Mouse (Mus musculus) CH12.LX (cell line): ENCODE results near the gene Irgc1.

Experiments
- BHLHE40 ChIP-seq: IDR thresholded peaks from 2 replicates; pipeline ENCODE4 v1.6.1; 2011; ENCODE audit warnings: mild to moderate bottlenecking, low read depth, low read length, improper control_type of control experiment
- CTCF ChIP-seq, 2 experiments: IDR thresholded peaks in 1 of 2; conservative IDR thresholded peaks in 1 of 2; 2 replicates each; pipeline ENCODE4 v1.5.1; 2011 to 2012; ENCODE audit warnings: low read depth in 2 of 2, low read length in 2 of 2, improper control_type of control experiment in 1 of 2, inconsistent platforms in 1 of 2, mild to moderate bottlenecking in 1 of 2, moderate library complexity in 1 of 2
- HCFC1 ChIP-seq: IDR thresholded peaks from 2 replicates; pipeline ENCODE4 v1.6.1; 2012; ENCODE audit warnings: low read depth, mild to moderate bottlenecking, inconsistent platforms, low read length, improper control_type of control experiment
- JUND ChIP-seq: conservative IDR thresholded peaks from 2 replicates; pipeline ENCODE4 v1.6.1; 2011; ENCODE audit warnings: low read depth, low read length, improper control_type of control experiment
- KAT2A ChIP-seq: IDR thresholded peaks from 2 replicates; pipeline ENCODE4 v1.6.1; 2012; ENCODE audit warnings: low read length, improper control_type of control experiment, inconsistent platforms; ENCODE audit not compliant: insufficient replicate concordance
- MAFK ChIP-seq: IDR thresholded peaks from 2 replicates; pipeline ENCODE4 v1.6.1; 2011; ENCODE audit warnings: low read length, improper control_type of control experiment; ENCODE audit not compliant: insufficient replicate concordance
- MAX ChIP-seq: IDR thresholded peaks from 2 replicates; pipeline ENCODE4 v1.6.1; 2011; ENCODE audit warnings: low read length, improper control_type of control experiment
- MAZ ChIP-seq: IDR thresholded peaks from 2 replicates; pipeline ENCODE4 v1.6.1; 2012; ENCODE audit warnings: low read depth, mild to moderate bottlenecking, inconsistent platforms, low read length, improper control_type of control experiment, moderate library complexity
- NELFE ChIP-seq: IDR thresholded peaks from 2 replicates; pipeline ENCODE4 v1.6.1; 2011; ENCODE audit warnings: low read depth, low read length, improper control_type of control experiment
- POLR2A ChIP-seq: IDR thresholded peaks from 2 replicates; pipeline ENCODE4 v1.6.1; 2011; ENCODE audit warnings: low read depth, mild to moderate bottlenecking, improper control_type of control experiment, low read length
- POLR2AphosphoS2 ChIP-seq: IDR thresholded peaks from 2 replicates; pipeline ENCODE4 v1.6.1; 2011; ENCODE audit warnings: low read depth, low read length, improper control_type of control experiment
- TBP ChIP-seq: conservative IDR thresholded peaks from 2 replicates; pipeline ENCODE4 v1.6.1; 2011; ENCODE audit warnings: low read depth, low read length, improper control_type of control experiment
- USF1 ChIP-seq: IDR thresholded peaks from 2 replicates; pipeline ENCODE4 v1.6.1; 2014; ENCODE audit warnings: low read depth, mild to moderate bottlenecking, inconsistent platforms, low read length, improper control_type of control experiment

DNA sequence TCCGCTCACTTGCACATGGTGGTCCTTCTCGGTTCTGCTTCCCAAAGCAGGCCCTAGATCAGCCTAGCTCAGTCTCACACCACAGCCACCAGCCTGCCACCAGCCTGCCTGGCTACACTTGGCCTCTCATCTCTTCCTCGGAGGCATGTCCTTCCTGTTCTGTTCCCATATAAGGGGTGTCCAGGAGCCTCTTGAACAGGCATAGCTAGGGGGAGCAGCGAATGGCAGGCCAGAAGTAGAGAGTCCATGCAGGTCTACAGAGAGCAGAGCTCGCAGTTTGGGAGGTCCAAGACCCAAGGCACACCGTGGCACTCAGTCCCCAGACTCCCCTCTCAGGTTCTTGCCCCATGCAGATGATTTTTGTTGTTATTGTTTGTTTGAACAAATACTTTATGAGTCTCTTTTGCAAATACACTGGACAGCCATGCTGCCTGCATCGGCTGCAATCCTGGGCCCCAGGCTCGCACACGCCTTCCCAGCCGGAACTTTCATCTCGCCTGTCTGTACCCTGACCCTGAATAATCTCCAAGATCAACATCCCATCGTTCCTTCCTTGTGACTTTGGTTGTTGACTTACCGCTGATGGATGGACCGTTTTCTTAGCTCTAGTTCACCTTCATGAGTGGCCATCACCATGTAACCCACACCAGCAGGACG is 28.9 kb downstream of the Irgc1 start:
- no peak for TF ChIP-seq POLR2A
- TF ChIP-seq USF1: no peak
- TF ChIP-seq POLR2AphosphoS2: no peak
- no peak for TF ChIP-seq MAFK
- no peak for TF ChIP-seq NELFE
- no peak for TF ChIP-seq MAZ
- no peak for TF ChIP-seq CTCF (conservative IDR thresholded peaks at IDR 0.05 in 1 of 2, IDR thresholded peaks at IDR 0.05 in 1 of 2; ENCODE audit: low read depth in 2 of 2, low read length in 2 of 2)
- no peak for TF ChIP-seq JUND
- TF ChIP-seq BHLHE40: no peak
- no peak for TF ChIP-seq HCFC1
- TF ChIP-seq KAT2A: no peak
- TF ChIP-seq MAX: no peak
- no peak for TF ChIP-seq TBP
